Mouse (Mus musculus): Measurements from ENCODE around the gene Il1rapl1.

Gene Il1rapl1

DNA sequence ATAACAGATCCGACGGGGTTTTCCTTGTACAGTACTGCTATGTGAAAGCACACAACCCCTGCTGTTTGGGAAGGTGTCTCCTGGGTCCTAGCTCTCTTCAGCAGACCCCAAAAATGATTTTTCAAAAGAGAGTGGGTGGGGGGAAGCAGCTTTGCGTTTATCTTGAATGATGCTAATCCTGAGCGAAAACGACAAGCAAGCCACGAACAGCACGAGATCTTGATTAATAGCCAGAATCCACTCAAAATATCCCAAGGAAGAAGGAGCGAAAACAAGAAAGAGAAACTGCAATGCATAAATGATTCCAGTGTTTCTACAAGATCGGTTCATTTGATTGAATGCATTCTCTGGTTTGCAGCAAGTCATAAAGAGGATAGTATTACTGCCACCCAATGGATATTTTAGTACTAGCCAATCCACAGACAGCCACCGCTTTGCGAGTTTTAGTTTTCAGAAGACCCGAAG lies at the start of gene Il1rapl1:
TSS of gene Il1rapl1 (minus strand) at position 37 of the 465 bp plus-strand sequence.
- DNase-seq, result peak; percentile 72 to 77

DNA sequence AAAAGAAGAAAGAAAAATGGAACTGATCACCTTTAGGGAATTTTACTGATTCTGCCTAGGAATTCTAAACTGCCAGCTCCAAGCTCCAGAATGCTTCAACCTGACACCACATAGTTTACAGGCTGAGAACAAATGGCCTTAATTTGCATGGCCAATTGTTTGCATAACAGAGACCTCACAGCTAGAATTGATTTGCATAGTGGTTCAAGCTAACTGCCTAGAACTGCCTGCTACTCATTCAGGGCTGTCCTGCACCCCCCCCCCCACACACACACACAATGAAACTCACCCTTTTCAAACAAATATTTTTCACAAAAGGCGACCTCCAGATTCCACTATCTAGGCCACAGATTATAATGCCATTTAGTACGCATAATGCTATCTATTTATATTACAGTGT lies 42.6 kb upstream of the Il1rapl1 start:
- no peak for DNase-seq

DNA sequence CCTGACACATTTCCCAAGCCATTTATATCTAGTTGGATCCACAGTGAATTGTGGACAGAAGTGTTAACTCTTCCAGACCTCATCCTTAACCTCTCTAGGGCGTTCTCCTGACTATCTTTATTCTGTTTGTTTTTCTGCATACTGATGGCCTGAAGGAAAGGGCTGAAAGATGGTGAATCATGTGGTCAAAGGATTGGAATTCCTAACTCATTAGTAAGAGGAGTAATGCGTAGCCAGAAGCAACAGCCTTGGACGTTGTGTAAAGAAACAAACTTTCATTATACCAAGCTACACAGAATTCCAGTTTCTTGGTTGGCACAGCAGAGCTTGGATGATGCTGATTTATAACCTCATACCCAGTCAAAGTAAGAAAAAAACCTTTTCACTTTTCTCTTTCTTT lies 10.2 kb upstream of the Il1rapl1 start:
- DNase-seq, result no peak

GRCm38 (mm10) chrX:88120070-88120469 lies 4.6 kb upstream of the Il1rapl1 start:
- no peak for DNase-seq

GRCm38 (mm10) chrX:88117858-88118257 lies 2.4 kb upstream of the Il1rapl1 start:
- no peak for DNase-seq

- DNase-seq, result peak in 1 of 2 experiments; percentile 12
These were observed 881 bp upstream of the Il1rapl1 start for GRCm38 (mm10) chrX:88116326-88116725.

DNA sequence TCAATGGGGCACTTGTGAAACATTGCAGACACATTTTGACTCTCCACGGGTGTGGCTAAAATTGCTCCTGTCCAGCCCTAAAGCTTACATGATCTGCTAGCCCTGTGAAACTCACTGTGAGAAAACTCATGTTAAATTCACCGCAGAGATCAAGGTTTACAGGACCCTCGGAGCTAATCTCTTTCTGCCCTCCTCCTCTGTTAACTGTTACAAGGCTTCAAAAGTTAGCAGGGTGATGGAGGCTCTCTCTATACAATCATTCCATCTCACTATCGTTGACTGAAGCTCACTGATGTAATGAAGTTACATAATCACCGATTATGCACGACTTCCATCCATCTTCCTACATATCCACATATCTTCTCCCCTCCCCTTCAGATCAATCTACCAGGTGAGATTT lies 1.9 kb downstream of the Il1rapl1 start:
- no peak for DNase-seq

- DNase-seq, result peak in 1 of 2 experiments; percentile 23
These were observed 3.2 kb downstream of the Il1rapl1 start for GRCm38 (mm10) chrX:88112254-88112653.

DNA sequence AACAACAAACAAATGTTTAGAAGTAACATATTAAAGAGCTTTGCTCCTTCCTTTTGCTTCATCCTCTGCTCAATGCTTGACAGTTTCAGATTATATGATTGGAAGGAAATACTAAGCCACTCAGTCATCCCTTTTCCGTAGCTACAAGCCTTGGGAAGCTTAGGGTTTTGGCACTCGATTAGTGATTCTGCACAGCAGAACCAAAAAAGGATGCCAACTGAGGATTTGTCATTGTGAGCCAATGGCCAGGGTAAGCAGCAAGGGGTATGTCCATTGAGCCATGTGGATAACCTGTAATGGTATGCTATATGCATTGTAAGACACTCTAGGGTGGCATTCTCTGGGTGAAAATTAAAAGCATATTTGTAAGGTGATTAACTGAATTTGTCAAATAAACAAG lies 5.7 kb downstream of the Il1rapl1 start:
- peak; percentile 60 to 61 for DNase-seq

- DNase-seq, result peak; percentile 39 to 69
These were observed 21.4 kb downstream of the Il1rapl1 start for GRCm38 (mm10) chrX:88093936-88094569.

- DNase-seq, result no peak
These were observed 25.6 kb downstream of the Il1rapl1 start for GRCm38 (mm10) chrX:88089873-88090272.

DNA sequence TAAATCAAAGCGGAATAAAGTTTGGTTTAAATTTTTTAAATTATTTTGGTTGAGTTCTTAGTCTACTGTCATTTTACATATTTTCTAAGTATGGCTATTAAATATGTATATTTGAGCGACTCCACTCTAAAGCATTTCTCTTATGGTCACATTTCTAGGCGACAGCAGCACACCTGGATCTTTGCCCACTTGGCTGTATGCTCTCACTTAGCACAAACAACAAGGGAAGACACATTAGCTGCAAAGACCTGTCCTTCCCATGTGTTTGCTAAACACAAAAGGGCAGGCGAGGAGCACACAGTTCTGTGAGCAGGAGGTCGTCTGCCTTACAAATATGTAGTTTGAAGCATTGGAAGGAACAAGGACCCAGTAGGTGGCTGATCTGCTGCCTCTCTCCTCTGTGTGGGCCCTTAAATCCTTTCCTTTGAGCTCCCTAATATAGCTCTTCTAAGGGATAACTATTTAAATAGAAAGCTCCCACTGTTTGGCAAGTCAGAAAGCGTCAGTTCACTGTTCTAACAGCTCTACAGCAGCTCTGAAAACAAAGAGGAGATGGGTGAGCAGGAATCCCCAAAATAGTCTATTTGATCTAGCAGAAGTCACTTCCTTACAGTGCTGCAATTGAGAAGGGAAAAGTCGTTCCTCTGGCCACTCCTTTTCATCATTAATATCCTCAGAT lies 42.6 kb downstream of the Il1rapl1 start:
- peak; percentile 70 to 72 for DNase-seq

DNA sequence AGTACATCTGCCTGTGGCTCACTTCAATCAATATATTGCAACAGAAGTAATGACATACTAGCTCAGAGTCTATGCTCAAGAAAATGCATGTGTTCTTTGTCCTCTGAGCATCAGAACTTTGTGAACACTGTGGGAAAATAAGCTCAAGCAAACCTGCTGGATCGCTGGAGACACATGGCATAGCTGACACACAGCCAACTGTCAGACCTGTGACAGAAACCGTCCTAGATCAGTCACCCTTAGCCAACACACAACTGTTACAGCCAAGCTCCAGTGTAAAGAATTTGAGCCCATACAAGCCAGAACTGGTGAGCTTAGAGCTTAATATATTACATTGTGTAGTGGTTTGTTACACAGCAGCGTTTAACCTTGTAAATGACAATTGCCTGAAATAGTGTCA lies 45.1 kb downstream of the Il1rapl1 start:
- DNase-seq, result peak; percentile 48 to 63

DNA sequence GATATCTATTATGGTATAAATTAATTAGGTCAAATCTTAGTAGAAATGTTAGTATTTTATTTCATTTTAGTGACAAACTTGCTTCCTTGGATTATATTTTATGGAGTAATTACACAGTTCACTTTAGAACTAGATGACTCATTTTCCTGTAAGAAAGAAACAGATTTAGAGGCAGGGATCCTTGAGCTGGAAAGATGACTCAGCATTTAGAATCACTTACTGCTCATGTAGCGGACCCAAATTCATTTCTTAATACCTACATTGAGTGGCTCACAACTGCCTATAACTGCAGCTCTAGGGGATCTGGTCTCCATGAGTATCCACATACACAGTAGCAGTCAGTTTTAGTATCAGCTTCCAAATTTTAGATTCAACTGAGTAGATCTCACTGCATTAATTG lies 71.9 kb downstream of the Il1rapl1 start:
- no peak for DNase-seq

- no peak for DNase-seq
These were observed 76.5 kb downstream of the Il1rapl1 start for GRCm38 (mm10) chrX:88038984-88039383.

DNA sequence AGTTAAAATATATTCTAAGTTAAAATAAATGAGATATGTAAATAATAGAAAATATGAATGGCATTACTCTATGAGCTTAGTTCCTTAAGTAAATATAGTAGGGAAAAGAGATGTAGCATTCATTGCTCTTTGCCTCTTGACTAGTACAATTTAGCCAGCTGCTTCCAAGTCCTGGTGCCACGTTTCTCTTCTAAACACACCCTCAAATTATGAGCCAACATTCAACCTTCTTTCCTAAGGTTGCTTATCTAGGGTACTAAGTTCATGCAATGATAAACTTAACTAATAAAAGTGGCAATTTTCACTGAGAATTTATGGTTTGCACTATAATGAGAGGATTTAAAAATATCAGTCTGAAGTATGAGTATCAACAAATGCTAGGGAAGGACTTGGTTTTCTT lies 218.3 kb downstream of the Il1rapl1 start:
- no peak for DNase-seq

GRCm38 (mm10) chrX:87891916-87892315 lies 223.5 kb downstream of the Il1rapl1 start:
- DNase-seq, result no peak

- DNase-seq, result no peak
These were observed 261.3 kb downstream of the Il1rapl1 start for GRCm38 (mm10) chrX:87854107-87854506.

- no peak for DNase-seq
These were observed 301.6 kb downstream of the Il1rapl1 start for GRCm38 (mm10) chrX:87813884-87814283.

DNA sequence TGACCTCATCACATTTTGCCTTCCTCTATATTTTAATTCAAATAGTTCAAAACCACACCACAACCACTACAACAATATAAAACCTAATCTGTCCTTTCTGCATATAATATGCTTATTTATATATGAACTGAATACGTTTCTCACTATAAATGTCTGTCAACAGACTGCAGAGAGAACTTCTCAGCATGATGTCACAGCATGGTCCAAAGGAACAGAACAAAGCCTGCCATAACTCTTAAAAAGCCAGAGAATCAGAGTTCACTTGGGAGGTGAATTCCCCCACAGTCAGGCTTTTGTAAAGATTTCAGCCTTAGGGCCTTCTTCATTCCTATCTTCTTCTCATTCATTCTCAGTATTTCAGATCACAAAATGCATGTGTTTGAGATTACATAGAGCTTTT lies 307.7 kb downstream of the Il1rapl1 start:
- peak; percentile 15 to 35 for DNase-seq

- peak in 1 of 2 experiments; percentile 0 for DNase-seq
These were observed 322.4 kb downstream of the Il1rapl1 start for GRCm38 (mm10) chrX:87793011-87793410.

- DNase-seq, result peak; percentile 78 to 79
These were observed 404.9 kb downstream of the Il1rapl1 start for GRCm38 (mm10) chrX:87710589-87710988.

DNA sequence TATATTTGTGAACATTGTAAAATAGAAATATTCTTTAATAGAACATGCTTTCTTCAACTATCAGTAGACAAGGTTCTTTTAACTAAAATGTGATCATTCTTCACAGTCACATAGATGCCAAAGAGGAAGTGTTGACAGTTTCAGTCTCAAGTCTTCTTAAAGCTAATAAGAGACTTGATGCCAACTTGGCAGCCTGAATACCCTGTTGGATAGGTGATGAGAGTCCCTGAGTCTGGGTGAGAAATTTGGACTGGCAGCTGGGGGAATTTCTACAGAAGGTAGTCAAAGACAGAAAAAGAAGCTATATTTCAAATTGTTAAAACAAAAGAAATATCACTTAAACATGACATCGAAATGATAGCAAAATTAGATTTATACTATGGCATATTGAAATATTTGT lies 451.6 kb downstream of the Il1rapl1 start:
- peak; percentile 46 to 58 for DNase-seq

GRCm38 (mm10) chrX:87655644-87656043 lies 459.8 kb downstream of the Il1rapl1 start:
- DNase-seq, result peak; percentile 12 to 53

Data from cerebellum, postnatal 10 days (tissue).